Mouse (Mus musculus) adrenal gland, postnatal 10 days (tissue): Measurements from ENCODE around the gene Fuk. TPM values are rescaled to one million over a fixed set of nuclear protein-coding genes. Genes with fewer than 3 reads are reported as not detected.
A peak's percentile ranks its signal among the peaks of the same experiment; 100 is the strongest.
"Not testable (repeated sequence)": the region's sequence is repeated elsewhere in the genome, so short reads cannot be mapped to it uniquely, and the experiment has no call there.

Experiments used
- DNase-seq: peaks from one replicate; pipeline ENCODE4 v3.0.0; 2021; ENCODE audit warnings: mixed read lengths
- long read RNA-seq, 2 experiments: library from polyadenylated mRNA; stranded (forward); transcript quantifications; one replicate each; pipeline ENCODE4 v2.0.0; 2021
- total RNA-seq, 2 experiments: library from RNA; stranded (reverse); gene quantifications; 2 replicates each; pipeline ENCODE4 v1.2.3; 2021

Gene Fuk
- 10 to 100 TPM in 1 of 2 experiments, 1 to 10 TPM in 1; 7.9 to 10.6 TPM for total RNA-seq
- long read RNA-seq, experiment 1, partial matches to known transcripts: 9 of 15 reads
- long read RNA-seq, experiment 1, other reads (novel, unspliced or antisense): 2 of 15 reads
- long read RNA-seq, experiment 2, transcript Fuk-201 (24 exons, 3,838 nt): major isoform, 5 of 12 reads
- long read RNA-seq, experiment 2, partial matches to known transcripts: 3 of 12 reads
- long read RNA-seq, experiment 2, other reads (novel, unspliced or antisense): 3 of 12 reads

DNA sequence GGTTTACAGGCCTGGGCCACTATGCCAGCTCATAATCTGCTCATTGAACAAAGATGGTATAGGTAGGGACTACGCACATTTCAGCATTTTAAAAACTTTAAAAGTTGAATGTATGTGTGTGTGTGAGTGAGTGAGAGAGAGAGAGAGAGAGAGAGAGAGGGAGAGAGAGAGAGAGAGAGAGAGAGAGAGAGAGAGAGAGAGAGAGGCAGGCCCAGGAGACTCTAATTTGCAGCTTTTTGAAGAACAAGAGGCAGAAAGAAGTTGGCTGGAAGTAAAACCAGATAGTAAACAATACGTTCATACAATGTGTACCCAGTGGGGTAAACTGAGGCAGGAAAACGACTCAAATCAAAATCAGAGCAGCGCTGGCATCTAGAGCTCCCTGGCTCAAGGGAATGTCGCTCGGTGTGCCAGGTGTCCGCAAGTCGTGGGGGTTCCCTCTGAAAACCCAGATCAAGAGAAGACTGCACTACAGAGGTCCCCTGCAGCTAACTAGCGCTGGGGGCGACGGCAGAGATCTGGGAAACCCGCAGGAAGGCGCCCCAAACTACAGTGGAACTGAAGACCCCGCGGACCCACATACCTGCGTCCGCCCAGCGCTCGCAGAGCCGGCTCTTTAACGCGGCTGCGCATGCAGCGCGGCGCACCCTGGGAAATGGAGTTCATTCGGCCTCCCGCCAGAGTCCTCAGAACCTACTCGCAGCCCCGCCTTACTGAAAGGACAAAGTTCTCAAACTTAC, at the start of gene Fuk:
TSS of gene Fuk (minus strand) at position 650 of the 740 bp plus-strand sequence.
- DNase-seq: peak; percentile 88

DNA sequence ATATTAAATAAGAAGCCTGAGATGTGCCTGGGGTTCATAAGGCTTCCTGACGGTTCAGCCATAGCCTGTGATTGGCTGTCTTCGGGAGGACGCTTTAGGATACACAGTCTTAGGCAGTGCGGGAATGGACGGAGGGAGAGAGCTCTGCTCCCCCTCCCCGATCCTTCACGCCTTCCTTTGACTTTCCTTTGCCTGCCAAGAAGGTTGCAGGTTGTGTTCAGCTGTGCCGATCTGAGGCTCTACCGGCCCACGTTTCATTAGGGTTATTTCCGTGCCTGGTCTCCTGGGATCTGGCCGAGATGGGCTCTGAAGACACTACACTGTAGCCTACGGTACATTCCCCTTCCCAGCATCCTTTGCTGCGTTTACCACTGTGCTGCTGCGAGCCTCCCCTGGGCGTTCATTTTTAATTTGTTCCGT, 47.8 kb upstream of the Fuk start:
- DNase-seq: peak; percentile 24

DNA sequence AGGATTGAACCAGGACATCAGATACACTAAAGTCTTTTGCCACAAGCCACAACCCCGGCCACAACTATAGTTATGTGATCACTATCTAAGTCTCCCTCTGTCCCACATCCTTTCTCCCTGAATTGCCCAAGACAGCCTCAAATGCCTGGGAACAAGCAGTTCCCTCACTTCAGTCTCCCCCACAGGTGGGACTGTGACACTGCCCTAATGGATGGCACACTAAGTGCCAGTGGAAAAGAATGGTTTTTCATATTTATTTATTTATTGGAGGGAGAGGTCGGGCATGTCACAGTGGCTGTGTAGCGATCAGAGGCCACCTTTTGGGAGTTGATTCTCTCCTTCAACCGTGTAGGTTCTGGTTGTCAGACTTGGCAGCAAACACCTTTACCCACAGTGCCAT, 43.4 kb upstream of the Fuk start:
- DNase-seq: no peak

DNA sequence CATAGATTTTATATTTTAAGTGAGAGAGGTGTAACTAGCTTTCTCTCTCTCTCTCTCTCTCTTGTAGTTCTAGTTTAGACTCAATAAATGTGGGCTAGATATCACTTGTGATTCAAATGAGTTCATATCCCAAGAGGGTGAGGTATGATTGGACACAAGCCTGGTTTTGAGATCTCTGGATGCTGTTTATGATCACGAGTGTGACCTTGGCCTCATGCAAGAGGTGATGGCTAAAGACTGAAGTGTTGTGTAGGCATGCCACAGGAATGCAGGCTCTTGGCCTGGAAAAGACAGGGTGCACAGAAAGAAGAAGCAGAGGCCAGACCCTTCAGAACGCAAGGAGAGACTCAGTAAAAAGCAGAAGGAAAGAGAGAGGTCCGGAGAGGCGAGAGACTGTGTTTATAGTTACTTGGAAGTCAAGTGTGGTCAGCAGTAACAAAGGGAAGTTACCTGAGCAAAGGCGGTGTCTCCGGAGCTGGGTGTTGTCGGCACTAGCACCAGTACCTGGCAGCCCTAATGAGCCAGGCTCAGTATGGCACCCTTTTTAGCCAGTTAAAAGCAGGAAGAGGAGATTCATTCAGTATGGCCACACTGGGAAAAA, 42.1 kb upstream of the Fuk start:
- no peak for DNase-seq

DNA sequence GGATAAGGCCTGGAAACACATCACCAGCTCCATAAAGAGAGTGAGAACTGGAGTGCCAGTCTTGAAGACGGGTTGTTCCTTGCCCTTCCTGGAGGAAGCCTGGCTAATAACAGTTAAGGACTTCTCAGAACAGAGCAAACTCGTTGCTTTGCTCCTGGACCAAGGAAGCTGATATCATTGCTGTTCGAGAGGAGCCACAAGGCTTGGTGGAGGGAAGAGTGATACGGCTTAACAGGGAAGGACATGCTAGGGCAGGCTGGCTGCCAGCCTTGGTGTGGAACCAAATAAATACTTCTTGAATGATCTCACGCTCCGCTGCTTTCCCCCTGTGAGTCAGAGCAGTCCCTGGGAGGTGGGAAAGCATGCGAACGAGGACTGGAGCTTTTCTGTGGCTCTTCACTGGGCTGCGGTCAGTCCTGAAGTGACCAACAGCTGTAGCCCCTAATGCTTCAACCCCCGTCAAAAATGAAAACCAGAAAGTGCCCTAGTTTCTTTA, 39.2 kb upstream of the Fuk start:
- peak; percentile 78 for DNase-seq

DNA sequence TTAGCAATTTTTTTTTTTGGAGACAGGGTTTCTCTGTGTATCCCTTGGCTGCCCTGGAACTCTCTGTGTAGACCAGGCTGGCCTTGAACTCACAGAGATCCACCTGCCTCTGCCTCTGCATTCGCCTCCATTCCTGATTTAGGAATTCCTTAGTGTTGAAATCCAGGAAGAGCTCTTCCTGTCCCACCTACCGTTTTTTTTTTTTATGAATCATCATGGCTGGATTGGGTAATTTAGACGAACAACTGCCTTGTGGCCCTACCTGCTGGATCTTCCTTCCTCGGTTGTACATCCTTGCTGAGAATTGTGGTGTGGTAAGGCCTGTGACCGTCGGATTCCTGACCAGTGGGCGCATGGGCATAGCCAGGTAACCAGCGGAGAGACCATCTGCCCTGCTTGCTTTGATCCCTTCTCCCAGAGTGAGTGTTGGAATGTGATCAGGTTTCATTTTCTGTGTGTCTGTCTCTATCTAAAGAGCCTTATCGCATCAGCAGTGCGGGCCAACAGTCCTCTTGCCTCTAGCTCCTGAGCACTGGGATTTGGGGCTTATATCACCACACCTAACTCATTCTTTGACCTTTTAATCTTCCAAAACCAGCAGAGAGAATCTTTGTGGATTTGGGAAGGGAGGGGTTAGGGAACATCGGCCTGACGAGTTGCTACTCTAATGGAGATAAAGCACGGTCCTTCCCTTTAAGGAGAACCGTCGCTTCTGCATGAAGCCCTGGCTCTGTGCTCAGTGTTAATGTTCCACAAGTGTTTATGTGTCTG, 38.6 kb upstream of the Fuk start:
- no peak for DNase-seq

DNA sequence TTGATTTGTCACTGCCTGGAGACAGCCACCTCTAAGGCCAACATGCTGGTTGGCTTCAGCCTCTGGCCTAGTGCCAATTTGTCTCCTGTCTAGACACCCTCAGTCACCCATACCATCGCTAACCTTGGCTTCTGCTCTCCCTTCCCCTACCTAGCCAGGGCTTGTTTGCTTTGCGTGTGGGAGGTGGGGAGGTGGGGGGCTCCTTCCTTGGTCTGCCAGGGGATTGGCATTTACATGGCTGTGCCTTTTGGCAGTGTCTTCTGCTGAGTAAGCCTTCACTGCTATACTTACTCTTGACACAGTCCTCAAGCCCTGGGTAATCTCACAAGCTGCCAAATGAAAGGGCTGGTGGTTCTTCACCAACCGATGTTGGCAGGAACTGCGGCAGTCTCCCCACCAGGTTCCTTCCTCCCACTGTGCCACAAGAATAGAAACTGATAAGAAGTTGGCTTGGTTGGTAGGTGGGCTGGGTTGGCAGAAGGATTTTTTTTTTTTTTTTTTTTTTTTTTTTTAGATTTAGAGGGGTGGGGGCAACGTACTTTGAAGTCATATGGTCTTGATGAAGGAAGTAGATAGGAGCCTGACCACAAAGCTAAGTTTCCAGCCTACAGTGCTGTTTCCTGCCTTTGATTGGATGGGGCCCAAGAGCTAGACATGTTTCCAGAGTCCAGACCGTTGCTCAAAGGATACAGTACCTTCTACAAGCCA, 36.7 kb upstream of the Fuk start:
- peak; percentile 68 for DNase-seq

DNA sequence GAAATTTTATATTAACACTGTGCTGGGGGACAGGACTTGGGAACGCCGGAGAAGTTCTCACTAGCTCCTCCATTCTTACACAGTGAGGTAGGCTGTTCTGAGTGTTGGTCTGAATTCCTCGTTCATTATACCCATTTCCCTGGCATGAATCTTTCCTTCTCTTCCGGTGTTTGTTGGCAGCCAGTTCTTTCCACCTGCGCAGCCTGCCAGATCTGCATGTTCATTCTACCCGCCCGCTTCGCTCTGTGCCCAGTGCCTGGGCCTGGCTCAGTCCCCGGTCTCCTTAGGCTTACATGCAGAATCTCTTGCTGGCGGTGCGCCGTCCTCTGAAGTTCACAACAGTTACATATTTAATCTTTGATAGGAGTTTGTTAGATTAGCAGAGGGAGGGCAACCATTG, 33.9 kb upstream of the Fuk start:
- DNase-seq: no peak

DNA sequence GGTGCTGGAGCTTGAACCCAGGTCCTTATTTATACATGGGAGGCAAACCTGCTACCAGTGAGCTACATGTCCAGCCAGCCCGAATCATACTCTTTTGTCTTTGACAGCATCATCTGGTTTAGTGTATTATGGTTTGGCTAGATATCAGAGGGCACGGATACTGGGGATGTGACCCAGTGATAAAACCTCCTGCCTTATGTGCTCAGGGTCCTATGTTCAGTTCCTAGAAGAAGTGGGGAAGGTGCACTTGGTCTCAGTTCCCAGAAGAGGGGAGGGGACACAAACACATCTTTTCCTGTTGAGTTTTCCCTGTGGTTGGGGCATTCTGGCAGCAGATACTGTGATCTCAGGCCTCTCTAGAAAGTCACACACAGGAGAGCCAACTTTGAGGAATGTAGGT, 31.0 kb upstream of the Fuk start:
- DNase-seq: no peak

DNA sequence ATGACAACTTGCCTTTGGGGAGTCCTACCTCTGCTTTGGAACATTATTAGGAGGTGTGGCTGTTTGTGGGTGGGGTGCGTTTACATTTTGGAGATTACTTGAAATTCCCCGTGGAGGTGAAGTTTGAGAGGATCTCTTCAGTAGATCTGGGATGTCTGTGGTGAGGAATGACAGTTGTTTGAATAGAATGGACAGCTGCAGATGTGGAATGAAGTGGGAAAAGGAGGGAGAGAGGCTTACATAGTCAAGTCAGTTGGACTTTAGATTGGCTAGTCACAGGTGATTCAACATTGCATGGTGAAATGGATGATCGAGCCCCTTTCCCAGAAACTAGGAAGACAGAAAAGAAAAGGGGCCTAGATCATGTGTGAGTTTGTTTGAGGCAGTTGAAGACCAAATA, 30.2 kb upstream of the Fuk start:
- no peak for DNase-seq

DNA sequence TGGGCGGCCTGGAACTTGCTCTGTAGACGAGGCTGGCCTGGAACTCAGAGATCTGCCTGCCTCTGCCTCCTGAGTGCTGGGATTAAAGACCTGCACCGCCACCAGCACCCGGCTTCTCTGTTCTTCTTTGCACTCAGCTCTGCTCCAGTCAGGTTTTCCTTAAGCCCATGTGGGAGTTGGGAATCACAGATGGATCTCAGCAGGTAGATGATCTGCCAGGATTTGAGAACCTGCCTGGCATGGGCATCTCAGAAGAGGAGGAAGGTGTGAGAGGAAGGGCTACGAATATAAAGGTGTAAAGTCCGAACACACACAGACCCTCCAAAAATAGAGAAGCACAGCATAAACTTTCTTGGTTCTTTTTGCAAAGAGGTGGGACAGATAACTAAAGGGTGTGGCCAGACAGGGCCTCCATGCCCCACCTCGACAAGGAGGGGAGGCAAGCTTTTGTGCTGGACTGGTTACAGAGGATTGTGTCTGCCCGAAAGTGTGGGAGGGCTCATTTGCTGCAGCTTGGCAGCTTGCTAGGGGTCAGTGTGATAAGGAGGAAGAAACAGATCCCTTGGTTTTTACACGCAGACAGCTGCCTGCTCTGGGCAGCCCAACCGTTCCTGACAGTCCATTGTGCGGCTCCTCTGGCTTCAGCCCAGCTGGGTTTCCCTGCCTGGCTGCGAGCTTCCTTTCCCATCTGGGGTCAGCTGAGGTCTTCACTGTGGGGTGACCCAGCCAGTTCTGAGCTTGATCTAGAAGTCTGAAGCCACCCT, 29.1 kb upstream of the Fuk start:
- peak; percentile 70 for DNase-seq

DNA sequence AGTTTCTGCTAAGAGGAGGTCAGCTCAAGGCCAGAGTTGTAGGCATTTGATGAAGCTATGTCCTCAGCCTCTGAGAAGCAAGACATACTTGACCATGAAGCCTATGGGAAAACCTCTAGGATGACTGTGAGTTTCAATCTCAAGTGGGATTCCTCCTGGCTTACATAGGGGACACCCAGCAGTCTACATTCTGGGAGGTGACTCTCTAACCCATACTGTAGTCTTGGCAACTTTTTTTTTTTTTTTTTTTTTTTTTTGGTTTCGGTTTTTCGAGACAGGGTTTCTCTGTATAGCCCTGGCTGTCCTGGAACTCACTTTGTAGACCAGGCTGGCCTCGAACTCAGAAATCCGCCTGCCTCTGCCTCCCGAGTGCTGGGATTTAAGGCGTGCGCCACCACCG, 27.4 kb upstream of the Fuk start:
- not testable (repeated sequence) for DNase-seq

DNA sequence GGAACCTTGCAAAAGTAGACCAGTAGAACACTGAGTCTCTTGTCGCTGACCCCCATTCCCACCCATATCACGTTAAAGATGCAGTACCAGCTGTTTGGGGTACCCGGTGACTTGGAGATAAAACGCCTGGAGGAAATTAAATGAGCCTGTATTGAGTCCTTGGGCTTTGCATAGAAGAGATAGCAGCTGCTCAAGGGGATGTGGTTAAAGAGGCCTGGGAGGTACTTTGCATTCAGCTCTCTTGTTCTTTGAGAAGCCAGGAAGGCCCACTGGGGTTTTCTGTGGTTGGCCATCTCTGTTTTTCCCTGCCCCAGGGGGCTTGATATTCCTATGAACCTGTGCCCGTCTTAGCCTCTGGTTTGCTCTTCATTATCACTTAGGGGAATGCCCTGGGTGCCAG, 26.8 kb upstream of the Fuk start:
- DNase-seq: no peak

DNA sequence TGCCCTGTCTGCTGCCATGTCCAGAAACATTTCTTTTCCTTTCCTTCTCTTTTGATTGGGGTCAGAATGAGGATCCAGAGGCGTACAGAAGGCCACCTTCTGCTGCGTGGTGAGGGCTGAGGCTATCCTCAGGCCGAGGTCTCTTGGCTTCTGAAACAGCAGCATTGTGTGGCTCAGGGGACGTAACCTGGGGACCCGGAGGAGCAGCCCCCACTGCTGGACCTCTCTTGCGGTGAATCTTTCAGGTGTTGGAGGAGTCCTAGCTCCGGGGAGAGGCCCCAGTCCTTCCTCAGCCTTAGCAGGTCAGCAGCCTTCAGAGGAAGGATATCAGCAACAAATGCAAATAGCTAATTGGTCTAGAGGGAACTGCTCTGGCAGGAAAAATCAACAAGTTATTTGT, 26.1 kb upstream of the Fuk start:
- no peak for DNase-seq

DNA sequence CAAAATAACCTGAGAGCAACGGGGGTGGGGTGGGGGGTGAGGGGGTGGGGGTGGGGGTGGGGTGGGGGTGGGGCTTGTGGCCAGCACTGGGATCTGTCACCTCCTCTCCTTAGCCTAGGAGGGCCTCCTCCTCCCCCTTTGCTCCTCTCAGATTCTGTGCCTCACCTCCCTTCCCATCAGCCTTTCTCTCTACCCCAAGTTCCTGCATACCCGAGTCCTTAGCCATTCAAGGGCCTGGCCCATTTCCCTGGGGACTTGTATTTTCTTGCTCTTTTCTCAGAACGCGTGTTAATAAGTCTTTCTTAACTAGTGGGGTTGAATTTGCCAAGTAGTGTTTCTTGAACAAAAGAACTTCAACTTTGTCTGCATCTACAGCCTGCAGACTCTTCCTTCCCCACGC, 24.4 kb upstream of the Fuk start:
- no peak for DNase-seq

DNA sequence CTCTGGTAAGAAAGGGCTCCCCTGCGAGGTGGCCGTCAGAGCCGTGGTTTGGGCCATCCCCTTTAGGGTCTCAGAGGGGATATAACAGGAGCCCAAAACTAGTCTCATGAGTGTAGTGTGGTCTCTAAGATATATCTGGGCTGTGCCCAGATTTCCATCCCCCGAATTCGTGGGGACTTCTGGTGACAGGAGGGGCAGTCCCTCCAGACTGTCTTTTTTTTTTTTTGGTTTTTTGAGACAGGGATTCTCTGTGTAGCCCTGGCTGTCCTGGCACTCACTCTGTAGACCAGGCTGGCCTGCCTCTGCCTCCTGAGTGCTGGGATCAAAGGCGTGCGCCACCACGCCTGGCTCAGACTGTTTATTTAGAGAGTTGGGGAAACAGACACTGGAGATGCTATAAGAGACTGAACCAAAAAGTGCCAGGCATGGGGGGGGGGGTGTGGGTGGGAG, 23.4 kb upstream of the Fuk start:
- no peak for DNase-seq

DNA sequence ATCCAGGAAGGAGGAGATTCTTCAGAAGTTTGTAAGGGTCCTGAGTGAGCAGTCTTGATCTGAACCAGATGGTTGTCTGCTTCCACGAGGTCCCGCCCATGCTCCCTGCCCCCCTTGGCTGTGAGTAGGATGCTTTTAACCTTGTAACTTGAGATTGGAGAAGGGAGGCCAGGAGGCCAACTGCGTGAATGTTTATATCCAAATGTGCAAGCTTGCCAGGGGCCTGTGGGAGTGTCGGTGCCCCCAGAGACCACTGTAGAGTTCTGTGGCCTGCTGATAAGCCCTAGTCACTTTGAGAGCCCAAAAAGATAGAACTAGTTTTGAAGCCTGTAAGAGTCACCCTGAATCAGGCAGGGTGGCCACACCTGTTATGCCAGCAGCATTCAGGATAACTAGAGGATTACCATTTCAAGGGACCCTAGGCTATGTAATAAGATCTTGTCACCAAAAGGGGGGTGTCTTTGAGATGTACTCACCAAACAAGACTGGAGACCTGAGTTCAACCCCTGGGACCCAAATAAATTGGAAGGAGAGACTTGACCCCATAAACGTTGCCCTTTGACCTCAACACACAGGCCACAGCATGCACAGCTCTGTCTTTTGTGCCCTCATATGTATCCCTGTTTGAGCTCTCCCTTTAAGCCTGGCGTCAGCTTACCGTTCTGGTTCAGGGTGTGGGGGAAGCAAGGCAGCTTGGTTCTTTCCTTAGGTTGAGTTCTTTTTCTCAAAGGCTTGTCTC, 19.4 kb upstream of the Fuk start:
- DNase-seq: peak; percentile 51

DNA sequence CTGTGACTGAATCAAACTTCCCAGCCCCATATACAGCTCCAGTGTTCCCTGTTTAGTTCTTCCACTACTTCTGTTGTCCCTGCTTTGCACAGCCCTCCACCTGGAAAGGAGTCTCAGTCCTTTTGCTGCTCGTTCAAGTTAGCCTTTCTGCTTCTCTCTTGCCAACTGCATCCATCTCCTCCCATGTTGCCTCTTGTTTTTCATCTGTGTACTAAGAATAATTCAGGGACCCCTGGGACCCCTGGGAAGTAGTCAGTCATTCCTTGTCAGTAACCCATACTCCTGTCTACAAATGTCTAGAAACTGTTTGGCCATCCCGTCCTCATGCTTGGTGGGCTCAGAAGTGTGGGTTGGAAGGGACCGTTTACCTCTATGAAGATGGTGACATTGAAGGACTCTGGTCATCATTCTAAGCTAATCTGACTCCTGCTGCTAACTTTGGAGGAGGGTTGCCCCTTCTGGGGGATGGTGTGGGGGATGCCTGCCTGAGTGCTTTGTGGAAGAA, 18.5 kb upstream of the Fuk start:
- DNase-seq: no peak

DNA sequence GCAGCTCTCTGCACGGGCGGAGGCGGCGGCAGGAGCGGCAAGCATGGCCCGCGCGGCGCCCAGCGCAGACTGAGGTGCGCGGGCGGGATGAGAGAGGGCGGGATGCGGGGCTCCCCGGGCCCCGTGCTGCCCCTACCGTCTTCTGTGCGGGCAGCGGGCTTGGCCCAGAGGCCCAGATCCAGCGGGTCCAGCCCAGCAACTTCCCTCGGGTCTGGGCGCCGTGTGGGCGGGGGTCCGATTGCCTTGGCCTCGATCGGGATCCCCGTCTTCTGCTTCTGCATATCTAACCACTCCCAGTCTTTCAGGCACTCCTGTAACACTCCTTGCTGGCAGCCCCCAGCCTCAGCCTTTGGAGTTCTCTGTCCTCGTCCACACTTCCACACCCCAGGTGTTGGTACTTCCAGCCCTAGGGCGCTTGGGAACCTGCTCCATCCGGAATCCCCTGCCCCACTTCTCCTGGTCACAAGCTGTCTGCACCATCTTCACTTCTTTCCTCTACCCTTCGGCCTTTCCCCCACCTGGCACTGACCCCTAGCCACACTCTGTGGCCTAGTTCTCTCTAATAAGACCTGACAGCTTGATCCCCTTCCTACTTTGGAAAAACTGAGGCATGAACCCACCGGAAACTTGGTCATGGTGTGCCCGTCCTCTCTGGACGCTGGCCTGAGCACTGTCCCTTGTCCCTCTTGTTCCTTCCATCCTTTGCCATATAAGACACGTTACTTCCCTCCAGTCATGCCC, 17.9 kb upstream of the Fuk start:
- DNase-seq: no peak
